Mouse (Mus musculus) frontal cortex, postnatal 36 days (tissue): Measurements from ENCODE around the gene Adcy4.

Source experiments
- DNase-seq, 2 experiments: peaks; one replicate each; pipeline ENCODE4 v3.0.0; 2022; ENCODE audit warnings: low spot score in 2 of 2

Adcy4 gene

DNA sequence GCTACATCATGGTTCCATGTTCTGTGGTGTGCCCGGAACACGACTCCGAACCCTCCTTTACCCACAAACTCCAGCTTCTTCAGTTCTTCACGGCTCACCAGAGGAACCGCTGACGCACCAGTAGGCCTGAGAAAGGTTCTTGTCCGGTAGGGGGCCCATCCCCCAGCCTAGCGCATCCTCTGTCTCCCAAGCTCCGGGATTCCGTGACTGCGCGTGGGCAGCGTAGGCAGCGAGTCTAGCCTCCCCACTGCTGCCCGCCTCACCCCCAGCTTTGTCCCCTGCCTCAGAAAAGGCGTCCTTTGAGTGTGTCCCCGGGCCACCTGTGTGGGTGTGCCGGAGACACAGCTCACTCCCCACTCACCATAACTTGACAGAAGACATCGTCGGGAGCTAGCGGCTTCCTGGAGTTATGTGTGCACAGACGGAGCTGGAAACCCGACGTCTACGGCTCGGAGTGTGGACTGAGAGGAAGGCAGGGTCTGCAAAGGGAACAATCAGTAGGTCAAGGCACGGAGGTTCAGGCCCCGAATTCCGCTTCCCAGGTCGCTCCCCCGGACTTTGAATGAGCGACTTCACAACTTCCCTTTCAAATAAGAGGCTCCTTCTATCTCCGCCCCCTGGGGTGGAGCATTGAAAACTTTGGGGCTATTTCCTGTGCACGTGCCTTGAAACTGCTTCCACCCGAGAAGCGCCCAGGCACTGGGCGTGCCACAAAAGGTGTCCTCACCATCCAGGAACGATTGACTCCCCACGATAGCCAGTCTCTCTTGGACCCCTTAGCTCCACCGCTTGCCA lies 4.6 kb upstream of the Adcy4 start, which contains the start of gene Ripk3:
Gene Ripk3 (minus strand): TSS at position 610 of the 795 bp plus-strand sequence.
- no peak for DNase-seq

DNA sequence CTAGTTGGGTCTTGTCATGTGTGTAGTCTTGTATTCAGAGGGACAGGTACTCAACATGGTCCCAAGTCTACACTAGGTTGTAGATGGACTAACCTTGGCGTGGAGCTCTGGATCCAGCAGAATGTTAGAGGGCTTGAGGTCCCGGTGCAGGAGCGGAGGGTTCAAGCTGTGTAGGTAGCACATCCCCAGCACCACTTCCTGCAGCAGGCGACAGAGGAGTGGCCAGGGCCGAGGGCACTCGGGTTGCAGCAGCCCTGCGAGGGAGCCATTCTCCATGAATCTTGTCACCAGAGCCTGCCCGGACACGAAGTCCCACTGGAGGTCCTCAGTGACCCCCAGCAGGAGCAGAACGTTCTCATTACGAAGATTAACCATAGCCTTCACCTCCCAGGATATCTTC lies 3.8 kb upstream of the Adcy4 start:
- DNase-seq = no peak

DNA sequence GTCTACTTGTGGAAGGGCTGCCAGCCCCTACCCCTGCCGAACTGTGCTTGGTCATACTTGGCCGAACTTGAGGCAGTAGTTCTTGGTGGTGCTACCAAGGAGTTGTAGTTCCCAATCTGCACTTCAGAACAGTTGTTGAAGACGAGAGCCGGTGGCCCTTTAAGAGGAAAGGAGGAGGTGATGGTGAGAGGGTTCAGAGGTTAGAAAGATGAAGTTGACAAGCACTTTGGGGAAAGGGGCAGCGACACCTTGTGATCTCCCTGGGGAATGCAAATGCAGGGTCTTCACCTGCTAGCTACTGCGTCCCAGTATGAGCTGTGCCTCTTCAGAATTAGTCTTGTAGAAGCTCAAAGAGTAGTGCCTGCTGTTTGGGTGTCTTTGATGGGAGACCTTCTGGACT lies 1.3 kb upstream of the Adcy4 start:
- DNase-seq = no peak

DNA sequence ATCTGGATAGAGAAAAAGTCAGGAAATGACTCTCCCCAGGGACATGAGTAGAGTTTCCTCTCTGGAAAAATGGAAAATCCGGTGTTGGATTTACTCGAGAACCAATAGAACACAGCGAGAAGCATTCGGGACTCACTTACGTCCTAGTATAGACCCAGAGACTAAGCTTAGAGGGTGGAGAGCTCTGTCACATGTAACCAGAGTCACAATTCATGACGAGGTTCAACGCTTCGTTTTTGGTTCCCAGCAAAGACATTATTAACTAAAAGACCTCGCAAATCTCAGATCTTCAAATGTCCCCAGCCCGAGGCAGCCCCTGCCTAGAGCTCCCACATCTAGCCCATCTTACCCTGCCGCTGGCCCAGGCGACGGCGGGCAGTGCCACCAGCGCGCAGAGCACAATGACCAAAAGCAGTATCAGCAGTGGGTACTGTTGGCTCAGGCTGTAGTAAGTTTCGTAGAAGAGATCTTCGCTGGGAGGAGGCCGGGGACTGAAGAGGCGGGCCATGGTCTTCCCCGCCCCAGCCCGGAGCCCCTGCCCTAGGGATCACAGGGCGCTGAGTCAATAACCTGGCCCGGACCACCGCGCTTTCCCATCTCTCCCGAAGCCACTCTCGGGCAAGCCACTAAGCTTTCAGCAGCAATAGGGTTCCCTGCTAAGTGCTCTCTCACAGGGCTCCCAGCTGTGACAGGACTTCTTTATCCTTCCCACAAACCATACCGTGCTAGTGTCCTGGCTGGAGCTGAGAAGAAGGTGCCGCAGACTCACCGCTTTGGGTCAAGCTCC lies 531 bp downstream of the Adcy4 start:
- no peak for DNase-seq

DNA sequence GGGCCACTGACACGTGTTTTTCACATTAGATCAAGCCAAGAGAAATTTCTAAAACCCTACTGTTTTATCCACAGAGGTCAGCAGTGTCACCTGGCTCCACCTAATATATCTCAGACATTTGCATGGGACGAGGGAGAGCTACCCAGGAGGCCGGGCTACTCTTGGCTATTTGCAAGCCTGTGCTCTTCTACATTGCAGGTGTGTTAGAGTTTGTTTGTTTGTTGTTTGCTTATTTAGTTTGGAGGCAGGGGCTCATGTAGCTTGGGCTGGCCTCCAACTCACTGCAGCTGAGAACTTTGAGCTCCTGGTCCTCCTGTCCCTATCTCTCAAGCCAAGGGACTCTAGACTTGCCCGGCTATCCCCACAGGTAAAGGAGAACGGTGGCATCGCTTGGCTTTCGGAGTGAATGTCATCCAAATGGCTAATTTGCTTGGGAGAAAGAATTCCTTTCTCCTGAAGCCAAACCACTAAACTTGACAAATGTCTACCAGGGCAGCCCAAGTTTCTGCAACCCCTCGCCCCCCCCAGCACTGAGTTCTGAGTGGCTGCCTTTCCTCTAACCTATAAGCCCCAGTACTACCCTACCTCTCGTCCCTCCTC lies 1.4 kb downstream of the Adcy4 start:
- no peak for DNase-seq

DNA sequence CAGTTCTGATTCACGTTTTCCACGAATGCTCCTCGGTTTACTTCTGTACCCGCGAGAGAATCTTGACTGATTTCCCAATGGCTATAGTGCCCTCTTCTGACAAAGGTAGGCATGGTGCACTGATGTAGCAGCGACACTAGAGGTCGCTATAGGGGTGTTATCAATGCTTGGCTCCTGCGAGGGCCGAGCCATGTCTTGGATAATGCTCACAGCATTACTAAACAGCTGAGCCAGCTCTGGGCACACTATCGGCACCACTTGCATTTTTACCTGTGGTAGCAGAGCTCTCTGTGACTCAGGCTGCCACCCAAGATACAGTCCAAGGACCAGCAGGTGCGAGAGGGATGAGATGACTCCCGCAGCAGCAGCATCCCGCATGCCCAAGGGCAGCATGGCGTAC lies 2.6 kb downstream of the Adcy4 start:
- peak in 1 of 2 experiments; percentile 57 for DNase-seq

DNA sequence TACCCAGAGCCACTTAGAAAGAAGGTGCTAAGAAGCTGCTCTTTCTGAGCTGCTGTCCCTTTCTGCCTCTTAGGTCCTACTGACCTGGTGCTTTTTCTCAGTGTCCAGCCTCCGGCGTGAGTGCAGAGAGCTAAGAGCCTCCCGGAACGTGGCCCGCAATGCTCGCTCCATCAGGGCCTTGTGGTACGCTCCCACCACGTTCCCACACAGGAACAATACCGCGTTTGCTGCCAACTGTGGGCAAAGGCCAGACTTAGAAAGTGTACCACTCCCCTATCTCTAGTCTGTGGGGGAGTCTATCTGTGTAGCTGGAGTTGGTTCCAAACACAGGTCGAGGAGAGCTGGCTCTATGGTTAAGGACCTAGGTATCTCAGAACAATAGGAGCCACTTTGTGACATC lies 3.2 kb downstream of the Adcy4 start:
- DNase-seq = no peak

DNA sequence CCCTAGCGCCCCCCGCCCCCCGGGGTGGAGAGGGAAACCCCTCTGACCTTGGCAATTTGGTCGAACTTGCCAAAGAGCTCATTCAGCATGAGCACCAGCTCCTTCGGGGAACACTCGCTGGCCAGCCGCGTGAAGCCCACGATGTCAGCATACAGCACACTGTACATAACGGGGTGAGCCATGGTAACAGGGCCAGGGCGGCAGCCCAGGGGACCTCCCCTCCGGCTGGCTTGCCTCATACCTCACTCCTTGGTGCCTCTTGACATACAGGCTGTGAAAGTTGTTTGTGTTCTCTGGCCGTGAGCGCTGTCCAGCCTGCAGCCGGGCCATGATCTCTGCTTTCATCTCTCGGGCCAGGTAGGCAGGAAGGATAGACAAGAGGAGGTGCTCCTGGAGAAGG lies 4.2 kb downstream of the Adcy4 start:
- DNase-seq = no peak

DNA sequence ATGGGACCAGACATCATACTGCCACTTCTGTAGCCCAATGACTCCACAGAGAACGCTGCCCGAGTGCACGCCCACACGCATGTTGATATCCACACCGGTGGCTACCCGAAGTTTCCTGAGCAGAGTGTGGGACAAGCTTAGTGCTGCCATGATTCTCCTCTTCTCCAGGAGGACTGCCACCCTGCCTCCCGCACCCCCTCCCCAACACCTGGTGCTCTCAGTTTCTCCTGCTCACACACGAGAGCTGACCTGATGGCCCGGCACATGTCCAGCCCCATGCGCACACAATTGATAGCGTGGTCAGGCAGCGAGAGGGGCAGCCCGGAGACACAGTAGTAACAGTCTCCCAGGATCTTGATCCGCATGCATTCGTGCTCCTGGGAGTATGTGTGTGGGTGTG lies 5.2 kb downstream of the Adcy4 start:
- no peak for DNase-seq

DNA sequence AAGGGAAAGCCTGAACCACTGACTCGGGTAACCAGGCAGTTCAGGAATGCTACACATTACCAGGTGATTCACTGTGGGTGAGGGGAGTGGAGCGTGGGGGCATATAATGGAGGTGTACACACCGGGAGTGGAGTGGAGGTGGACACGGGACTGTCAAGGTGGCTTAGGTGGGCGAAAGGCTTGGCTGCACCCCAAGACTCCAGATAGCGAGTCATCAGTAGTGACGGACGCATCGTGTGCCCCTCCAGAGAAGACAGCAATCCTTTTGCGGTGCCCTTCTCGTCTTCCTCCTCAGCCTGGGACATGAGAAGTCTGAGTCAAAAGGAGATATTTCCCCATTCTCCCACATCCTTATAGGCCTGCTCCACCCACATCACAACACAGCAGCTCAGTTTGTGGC lies 6.1 kb downstream of the Adcy4 start:
- no peak for DNase-seq

DNA sequence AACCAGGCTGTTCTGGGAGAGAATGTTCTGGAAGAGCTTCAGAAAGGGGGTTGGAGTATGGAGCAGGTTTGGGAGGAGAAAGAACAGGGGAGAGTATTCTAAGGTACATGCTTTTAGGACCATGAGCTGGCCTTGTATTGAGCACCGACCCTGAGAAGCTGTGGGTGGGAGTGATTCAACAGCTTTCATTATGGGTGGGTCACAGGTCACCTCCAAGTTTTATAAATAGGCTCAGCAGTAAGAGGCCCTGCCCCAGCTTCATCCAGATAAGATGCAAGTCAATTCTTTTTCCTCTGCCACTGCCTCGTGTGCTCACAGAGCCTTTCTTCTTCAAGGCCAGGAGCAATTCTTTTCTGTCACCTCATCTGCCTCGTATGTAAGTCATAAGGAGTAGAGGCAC lies 6.7 kb downstream of the Adcy4 start:
- no peak for DNase-seq

DNA sequence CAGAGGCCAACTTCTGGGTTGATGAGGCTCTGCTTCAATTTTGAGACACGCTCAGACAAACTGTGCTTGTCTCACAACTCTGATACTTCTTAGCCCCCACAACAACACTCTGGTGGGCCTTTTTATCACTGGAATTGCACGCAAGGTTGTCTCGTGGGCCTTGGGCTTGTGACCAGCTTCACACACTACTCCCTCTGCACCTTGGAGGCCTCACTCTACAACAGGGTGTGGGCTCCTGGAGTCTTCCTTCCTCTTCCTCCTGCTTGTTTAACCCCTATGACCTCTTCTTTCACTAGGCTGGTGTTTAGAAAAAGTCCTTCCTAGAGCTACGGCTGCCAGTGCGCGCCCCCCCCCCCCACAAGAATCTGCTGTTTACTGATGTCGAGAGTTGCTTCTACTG lies 7.2 kb downstream of the Adcy4 start:
- DNase-seq = no peak

DNA sequence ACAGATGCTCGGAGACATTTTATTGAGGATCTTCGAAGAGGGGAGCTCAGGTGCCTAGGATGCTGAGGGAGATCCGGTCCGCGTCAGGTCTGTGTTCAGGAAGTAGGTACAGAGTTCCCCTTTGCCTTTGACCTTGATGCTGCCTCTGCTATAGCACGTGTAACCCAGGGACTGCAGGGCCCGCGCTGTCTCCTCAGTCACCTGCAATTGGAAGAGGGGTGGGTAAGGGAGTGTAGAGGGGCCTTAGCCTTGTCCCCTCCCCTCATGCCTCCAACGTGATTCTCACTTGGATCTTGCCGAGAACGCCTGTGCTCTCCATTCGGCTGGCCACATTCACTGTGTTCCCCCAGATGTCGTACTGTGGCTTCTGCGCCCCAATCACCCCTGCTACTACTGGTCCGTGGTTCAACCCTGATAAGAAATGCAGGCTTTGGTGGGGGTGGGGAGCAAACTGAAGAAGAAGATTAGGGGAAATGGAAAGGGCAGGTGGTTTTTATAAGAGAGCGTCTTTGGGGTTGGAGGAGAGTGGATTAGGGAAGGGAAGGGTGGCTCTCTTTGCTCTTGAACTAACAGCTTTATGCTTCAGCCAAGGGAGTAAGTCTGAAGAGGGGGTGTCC lies 14.7 kb downstream of the Adcy4 start:
- no peak for DNase-seq

DNA sequence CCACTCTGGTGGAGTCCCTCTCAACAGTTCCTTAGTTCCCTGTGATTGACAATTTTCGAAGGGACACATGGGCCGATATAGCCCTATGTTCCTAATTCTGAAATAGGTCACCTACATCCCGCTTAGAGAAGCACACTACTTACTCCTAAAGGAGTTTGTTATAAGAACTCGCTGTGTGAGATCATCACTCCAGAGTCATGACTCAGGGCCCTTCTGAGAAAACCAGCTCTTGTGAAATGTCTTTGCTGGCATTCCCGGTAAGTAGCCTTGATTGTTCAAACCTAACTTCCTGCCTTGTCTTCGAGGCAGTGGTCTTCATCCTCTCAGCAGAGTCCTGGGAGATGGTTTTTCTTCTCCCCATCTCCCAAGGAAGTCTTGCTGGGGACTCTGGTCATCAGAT lies 15.3 kb downstream of the Adcy4 start:
- DNase-seq = no peak

DNA sequence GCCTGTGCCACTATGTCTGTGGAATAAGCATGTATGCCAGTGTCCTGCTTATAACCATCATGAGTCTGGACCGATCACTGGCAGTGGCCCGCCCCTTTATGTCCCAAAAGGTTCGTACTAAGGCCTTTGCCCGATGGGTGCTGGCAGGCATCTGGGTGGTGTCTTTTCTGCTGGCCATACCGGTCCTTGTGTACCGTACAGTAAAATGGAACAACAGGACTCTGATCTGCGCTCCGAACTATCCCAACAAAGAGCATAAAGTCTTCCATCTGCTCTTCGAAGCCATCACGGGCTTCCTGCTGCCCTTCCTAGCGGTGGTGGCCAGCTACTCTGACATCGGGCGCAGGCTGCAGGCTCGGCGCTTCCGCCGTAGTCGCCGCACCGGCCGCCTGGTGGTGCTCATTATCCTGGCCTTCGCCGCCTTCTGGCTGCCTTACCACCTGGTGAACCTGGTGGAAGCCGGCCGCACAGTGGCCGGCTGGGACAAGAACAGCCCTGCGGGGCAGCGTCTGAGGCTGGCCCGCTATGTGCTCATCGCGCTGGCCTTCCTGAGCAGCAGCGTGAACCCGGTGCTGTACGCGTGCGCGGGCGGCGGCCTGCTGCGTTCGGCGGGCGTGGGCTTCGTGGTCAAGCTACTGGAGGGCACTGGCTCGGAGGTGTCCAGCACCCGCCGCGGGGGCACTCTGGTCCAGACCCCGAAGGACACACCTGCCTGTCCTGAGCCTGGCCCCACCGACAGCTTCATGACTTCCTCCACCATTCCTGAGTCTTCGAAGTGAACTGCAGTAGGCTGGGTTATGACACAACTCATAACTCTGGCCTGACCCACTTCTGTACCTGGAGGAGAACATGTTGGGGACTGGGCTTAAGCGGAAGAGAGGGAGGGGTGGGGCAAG lies 16.1 kb downstream of the Adcy4 start:
- DNase-seq = peak in 1 of 2 experiments; percentile 28

DNA sequence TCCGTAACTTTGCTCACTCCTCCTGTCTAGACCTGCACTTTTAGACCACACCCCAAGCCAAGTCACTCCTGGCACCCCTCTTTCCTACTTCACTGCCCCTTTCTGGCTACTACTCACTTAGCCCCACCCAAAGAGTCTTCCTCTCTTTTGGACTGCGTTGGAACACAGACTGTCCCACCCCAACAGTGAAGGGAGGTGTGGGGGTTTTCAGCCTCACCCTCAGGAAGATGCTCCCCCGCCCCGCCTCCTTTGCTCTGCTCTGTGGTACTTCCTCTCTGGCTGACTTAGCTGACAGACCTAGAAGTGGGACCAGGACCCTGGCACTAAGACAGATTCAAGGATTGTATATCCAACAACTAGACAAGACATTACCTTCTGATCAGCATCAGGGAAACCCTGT lies 18.2 kb downstream of the Adcy4 start, which contains the start of gene Ltb4r1:
Gene Ltb4r1 (plus strand): TSS at position 267 of the 400 bp plus-strand sequence.
- DNase-seq = no peak

DNA sequence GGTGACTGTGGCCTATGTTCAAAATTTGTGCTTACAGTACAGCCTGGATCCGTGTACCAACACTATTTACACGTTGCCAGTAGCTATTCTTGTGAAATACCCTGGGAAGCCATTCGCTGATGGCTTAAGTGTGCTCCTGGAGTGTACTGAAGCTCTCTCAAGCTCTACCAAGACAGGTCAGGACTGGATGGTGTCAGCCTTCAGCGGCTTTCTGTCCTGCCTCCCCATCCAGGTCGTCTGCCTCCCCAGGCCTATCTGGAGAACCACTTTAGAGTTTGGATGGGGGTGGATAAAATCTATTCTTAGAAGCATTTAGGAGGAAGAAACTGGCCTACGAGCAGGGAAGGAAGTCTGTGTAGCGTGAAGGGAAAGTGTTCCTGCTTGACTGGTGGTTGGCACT lies 20.7 kb downstream of the Adcy4 start:
- DNase-seq = peak in 1 of 2 experiments; percentile 17

DNA sequence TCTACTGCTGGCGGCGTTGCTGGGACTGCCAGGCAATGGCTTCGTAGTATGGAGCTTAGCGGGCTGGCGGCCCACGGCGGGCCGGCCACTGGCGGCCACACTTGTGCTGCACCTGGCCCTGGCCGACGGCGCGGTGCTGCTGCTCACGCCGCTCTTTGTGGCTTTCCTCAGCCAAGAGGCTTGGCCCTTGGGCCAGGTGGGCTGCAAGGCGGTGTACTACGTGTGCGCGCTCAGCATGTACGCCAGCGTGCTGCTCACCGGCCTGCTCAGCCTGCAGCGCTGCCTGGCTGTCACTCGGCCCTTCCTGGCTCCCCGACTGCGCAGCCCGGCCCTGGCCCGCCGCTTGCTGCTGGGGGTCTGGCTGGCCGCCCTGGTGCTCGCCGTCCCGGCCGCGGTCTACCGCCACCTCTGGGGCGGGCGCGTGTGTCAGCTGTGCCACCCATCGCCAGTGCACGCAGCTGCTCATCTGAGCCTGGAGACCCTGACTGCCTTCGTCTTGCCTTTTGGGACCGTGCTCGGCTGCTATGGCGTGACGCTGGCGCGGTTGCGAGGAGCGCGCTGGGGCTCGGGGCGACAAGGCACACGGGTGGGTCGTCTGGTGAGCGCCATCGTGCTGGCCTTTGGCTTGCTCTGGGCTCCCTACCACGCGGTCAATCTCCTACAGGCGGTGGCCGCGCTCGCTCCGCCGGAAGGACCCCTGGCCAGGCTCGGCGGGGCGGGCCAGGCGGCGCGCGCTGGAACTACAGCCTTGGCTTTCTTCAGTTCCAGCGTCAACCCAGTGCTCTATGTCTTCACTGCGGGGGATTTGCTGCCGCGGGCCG lies 21.7 kb downstream of the Adcy4 start:
- DNase-seq = peak; percentile 39 to 40

DNA sequence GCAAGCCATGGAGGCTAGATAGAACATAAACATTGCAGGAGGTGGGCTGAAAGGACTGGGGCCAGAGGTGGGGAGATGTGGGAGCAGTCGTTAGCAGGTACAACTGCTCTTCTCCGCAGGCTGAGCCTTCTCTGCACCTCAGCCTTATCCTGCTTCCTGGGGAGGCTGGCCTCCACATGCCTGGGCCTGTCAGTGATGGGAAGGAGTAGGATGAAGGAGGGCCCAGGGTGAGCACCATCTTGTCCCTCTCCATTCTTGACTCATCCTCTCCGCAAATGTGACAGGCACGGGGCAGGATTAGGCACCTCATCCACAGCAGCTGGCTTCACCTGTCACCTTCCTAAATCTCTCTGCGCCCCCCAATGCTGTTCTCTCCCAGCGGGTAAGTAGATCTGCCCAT lies 22.7 kb downstream of the Adcy4 start, which contains the start of gene Ltb4r2:
Gene Ltb4r2 (plus strand): TSS at position 266 of the 400 bp plus-strand sequence.
- DNase-seq = no peak

DNA sequence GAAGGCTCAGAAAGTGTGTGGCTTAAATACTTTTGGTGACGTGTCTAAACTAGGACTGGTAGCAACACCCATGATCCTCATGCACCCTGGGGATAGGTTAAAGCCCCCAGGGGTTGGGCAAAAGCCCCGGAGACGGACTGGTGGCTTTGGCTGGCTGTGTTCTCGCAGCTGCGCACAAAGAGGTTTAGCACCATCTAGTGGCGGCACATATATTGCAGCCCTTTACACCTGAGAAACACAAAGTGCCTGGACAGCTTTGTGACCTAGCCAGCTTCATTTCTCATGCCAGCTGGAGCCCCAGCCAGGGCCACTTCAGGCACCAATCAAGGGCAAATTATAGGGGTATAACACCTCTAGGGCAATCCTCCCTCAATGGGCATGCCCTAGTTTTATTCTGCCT lies 23.7 kb downstream of the Adcy4 start:
- DNase-seq = peak; percentile 85 to 90
